Mouse (Mus musculus) inflammation-experienced regulatory T-cells, adult 6 months (primary cell): ENCODE results near the gene Nxf7. TPM values are rescaled to one million over a fixed set of nuclear protein-coding genes. Genes with fewer than 3 reads are reported as not detected.
A peak's percentile ranks its signal among the peaks of the same experiment; 100 is the strongest.
"Not testable (repeated sequence)": the region's sequence is repeated elsewhere in the genome, so short reads cannot be mapped to it uniquely, and the experiment has no call there.

Experiments used
- ATAC-seq: one replicate; pipeline ENCODE4 v1.8.0; 2017
- polyA plus RNA-seq, 3 experiments: library from polyadenylated mRNA; unstranded; fragments of 100-300 nt; shearing (Covaris generic); gene quantifications; one replicate each; pipeline ENCODE4 v1.2.1; 2017

Gene Nxf7
- under 1 TPM in 1 of 3 experiments, not detected in 2; 0.53 TPM for polyA plus RNA-seq

DNA sequence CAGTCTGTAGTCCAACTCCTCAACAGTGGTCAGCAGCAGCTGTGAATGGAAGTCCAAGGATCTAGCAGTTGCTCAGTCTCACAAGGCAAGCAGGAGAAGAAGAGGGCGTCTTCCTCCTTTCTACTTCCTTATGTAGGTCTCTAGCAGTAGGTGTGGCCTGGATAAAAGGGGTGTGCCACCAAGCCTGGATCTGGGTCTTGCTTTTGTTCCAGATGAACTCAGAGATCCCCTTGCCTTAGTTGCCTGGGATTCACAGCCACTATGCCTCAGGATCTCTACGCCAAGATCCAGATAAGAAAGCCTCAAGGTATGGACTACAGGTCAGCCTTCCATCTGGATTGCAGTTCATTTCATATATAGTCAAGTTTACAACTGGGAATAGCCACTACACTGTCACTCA, at the start of gene Nxf7:
Nxf7 (minus strand) TSS at position 101 of the 400 bp plus-strand sequence.
- no peak for ATAC-seq

DNA sequence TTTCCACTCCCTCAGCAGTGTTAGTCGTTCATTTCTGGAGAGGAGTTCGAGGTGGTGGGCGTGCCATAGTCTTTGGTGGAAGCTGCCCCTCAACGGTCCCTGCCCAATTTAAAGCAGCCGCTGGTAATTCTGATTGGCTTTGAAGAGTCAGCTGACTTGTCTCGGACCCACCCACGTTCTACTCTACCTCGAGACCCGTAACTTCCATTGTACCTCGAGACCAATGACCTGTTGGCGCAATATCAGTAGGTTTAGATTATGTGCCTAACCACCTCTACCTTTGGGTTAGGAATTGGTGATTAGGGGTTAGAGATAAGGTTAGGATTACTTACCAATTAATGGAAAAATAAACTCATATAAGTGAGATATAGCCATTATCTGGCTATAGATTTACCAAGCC, 29.0 kb upstream of the Nxf7 start, which contains the start of gene Prame:
Prame (minus strand) TSS at position 101 of the 400 bp plus-strand sequence.
- ATAC-seq: no peak

DNA sequence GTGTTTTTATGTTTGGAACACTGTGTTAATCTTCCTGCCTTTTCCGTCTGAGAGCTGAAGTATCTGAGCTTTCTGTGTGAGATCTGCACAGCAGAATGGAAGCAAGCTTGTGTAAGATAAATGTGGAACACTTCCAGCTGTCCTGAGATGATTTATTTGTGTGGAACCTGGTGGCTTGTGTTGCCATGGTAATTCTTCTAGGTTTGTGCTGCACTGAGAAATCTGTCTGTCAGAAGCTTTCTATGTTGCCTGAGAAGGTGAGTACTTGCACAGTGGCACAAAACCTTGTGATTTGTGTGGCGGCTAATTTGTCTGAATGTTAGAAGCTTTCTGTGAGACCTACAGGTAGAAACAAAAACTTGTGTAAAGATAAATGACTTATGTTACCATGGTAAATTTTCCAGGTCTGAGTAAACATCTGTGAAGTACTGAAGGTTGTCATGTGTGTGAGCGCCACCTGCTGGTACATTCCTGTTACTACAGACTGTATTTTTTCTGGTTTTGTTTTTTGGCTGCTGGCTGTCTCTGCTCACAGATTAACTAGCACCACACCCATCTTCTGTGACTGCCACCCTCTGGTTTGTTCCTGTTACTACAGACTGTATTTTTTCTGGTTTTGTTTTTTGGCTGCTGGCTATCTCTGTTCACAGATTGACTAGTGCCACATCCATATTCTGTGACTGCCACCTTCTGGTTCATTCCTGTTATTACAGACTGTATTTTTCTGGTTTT, 2.9 kb upstream of the Nxf7 start:
- not testable (repeated sequence) for ATAC-seq

DNA sequence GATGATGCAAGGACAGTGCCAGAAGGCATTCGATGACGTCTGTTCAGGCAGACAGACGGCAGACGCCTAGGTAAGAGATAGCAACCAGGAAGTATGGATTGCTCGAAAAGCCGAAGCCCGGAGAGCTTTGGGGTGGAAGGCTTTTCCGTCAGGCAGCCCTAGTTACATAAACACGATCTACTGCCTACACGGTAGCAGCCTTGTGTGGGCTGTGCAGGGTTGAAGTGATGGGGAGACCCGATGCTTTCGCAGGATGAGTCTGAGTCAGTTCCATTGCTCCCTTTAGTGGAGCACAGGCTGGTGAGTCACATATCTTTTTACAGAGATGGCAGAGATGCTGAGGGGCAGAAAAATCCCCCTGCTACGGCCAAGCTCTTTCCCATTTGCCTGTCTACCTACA, 481 bp downstream of the Nxf7 start:
- no peak for ATAC-seq

DNA sequence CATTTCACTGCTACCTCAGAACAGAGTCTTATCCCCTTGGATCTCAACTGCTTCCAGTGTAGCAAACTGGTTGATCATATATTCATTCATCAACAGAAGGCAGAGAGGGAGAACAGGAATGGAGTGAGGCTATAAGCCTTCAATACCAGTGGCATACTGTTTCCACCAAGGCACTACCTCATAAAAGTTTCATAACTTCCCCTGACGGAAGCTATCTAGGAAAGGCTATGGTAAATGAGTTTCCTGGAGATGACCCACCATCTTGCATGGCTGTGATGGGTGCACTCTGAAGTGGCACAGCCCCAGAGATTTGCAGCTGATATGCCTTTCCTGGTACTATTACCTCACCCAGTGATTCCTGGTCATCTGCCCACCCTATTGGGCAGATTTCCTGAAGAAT, 22.2 kb downstream of the Nxf7 start:
- ATAC-seq: no peak

DNA sequence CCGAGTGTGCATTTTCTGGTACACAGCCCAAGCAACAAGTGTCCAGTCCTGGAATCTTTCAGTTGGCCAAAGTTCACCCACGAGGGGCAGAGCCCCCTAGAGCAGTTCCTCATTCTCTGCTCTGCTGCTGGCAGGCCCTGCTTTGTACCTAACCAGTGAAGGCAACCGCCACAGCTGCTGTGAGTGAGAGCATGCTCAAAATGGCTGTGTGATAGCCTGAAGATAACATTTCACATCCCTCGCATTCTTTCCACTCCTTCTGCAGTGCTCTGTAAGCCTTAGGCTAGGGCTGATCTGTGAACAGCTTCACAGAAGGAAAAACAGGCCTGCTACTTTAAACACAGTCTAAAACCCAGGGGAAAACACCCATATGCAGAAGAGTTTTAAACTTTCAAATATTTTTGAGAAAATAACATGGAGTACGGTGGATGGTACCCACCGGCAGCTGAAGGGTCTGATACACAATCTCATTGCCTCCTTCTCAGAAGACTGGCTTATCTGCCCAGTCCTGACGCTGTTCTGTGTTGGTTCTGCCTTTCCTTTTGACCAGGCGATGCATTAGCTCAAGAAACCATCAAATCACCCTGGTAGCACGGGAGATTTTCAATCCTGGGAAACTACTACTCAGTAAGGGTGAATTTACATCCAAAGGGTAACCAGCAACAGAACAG, 23.5 kb downstream of the Nxf7 start:
- ATAC-seq: not testable (repeated sequence)

DNA sequence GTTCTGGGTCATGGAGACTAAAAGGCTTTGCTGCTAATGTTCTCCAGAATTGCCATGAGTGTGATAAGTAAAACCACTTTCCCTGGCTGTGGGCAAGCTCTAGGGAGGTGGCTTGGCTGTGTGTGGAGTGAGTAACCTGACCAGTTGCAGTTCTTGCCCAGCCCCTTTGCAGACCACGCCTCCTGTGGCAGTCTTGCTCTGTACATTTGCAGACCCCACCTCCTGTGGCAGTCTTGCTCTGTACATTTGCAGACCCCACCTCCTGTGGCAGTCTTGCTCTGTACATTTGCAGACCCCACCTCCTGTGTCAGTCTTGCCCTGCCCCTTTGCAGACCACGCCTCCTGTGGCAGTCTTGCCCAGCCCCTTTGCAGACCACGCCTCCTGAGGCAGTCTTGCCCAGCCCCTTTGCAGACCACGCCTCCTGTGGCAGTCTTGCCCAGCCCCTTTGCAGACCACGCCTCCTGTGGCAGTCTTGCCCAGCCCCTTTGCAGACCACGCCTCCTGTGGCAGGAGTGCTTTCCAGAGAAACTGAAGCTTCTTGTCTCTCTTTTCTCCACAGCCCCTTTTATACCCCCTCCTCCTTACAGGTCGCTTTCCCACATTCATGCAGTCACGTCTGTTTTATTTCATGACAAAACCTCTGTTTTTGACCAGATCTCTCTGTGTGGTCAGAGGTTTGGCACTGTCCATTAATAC, 24.2 kb downstream of the Nxf7 start:
- ATAC-seq: not testable (repeated sequence)

DNA sequence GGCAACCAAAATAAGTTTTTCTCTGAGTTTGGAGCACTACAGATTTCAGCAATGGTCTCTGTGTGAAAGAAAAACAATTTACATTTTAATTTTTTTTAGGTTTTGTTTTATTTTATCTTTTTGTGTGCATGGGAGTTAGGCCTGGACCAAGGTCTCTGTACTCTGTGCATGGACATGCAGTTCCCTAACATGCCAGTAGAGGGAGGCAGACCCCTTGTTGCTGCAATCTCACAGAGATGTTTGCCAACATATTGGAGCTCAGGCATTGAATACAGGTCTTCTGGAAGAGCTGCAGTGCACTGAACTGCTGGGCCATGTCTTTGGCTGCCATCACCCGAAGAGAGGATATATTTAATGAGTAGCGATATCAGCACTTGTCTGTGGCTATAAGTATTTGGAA, 29.1 kb downstream of the Nxf7 start:
- ATAC-seq: peak; percentile 90

DNA sequence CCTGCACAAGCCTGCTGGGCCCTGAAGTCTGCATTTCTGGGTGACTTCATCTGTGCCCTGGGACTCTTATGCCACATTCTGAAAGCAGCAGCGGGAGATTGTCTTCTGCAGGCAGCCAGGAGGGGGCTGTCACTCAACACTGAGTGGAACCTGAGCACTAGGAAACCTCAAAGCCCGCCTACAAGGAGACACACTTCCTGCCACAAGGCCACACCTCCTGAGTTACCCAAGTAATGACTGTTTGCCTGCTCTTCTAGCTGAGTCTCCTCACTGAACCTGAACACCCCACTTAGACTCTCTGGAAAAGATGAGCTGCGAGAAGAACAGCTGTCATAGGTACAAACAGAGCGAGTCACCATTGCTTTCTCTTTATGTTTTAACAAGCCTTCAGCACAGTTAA, 33.6 kb downstream of the Nxf7 start:
- peak; percentile 54 for ATAC-seq

DNA sequence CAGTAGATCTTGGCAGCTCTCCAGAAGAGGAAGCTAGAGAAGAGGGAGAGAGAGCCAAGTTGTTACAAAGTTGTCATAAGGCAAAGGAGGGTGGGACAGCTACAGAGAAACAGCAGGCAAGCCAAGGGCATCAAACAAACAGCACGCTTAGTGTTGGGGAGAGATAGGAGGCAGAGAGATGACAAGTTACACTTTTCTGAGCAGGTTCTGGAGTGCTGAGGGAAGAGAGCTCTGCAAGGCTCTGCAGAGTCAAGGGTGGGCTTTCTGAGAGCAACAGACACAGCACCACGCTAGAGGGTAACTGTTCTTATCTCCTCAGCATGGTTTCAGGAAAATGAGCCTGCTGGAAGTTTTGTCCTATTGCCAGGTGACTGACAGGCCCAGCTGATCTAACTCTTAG, 35.7 kb downstream of the Nxf7 start:
- ATAC-seq: no peak

DNA sequence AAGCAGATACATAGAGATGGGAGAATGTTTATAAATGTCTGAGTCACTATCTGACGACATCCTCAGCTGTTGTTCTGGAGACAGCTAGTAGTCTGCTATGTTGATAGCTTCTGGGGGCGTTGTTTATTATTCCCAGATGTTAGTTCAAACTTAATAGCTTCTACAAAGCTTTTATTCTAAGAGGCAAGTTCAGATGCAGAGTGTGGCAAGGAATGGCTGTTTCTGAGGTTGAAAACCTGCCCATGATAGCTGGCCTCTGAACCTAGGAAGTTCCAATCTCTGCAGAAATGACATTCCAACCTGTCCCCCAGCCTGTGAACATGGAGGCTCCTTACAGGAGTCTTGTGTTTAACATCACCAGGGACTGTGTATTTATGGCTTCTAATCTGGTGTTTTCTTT, 36.9 kb downstream of the Nxf7 start:
- ATAC-seq: not testable (repeated sequence)

DNA sequence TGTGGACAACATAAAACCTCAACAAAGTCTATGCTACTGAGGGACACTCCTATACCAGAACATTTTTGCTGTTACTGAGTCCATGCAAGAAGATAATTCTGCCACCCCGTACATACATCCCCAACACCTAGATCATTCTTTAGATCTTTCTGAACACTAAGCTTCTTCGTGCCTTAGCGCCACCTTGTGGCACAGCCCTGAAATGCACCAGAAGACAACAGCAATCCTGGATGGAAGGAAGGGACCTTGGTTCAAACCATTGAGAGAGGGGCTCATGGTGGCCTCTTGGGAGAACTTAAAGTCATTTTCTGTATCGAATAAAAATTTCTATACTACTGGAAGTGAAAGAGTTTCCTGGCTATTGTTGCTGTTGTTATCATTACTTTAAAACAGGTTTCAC, 37.6 kb downstream of the Nxf7 start:
- not testable (repeated sequence) for ATAC-seq

DNA sequence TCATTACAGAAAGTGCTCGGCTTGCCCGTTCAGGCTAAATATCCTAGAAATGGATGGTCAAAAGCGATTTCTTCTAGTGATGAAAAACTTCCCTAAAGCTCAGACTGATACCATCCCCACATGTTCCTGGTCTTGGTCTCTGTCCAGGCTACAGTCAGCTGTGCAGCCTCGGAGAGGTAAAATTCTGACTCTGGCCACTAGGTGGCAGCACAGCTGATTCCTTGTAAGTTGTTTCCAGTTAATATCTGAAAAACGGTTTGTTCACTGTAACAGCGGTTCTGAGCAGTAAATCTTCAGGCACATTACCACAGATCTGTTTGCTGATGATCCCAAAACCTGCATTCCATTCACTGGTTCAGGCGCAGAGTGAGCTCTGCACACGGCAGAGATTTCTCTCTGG, 38.9 kb downstream of the Nxf7 start:
- not testable (repeated sequence) for ATAC-seq

Other genes with a start within 250 kb of the Nxf7 start
- gene Gm5128, start 225.5 kb downstream of the Nxf7 start, polyA plus RNA-seq: not detected
- gene Gm7903, start 164.9 kb downstream of the Nxf7 start, polyA plus RNA-seq: not detected
- not detected for gene AV320801, start 104.2 kb downstream of the Nxf7 start, polyA plus RNA-seq
- gene Prame, start 28.9 kb upstream of the Nxf7 start, polyA plus RNA-seq: not detected
- gene Tcp11x2, start 95.0 kb upstream of the Nxf7 start, polyA plus RNA-seq: under 1 TPM in 1 of 3 experiments, not detected in 2; 0.44 TPM
- not detected for gene Tmsb15a, start 126.5 kb upstream of the Nxf7 start, polyA plus RNA-seq
- 10 to 100 TPM in 2 of 3 experiments, 1 to 10 TPM in 1; 9.6 to 19.9 (median 15.4) TPM for gene Armcx5, start 144.0 kb upstream of the Nxf7 start, polyA plus RNA-seq
- 10 to 100 TPM; 14.9 to 21.5 (median 20.9) TPM for gene Gprasp1, start 144.0 kb upstream of the Nxf7 start, polyA plus RNA-seq
- gene Bhlhb9, start 198.8 kb upstream of the Nxf7 start, polyA plus RNA-seq: 10 to 100 TPM in 2 of 3 experiments, 1 to 10 TPM in 1; 9.4 to 15.5 (median 12.9) TPM
- 1 to 10 TPM; 1.1 to 6.4 (median 4.7) TPM for gene Gprasp2, start 240.3 kb upstream of the Nxf7 start, polyA plus RNA-seq